Mouse (Mus musculus): ENCODE data around the gene Cct8. TPM values are rescaled to one million over a fixed set of nuclear protein-coding genes. Genes with fewer than 3 reads are reported as not detected.

Gene Cct8
- polyA plus RNA-seq, 1 experiment from 2014 or later: 474 TPM

GRCm38 (mm10) chr16:87445110-87445509 is 50.6 kb downstream of the Cct8 start:
- ATAC-seq (ENCODE audit: insufficient read depth) (no peak), DNase-seq (no peak)
- no peak for TF ChIP-seq CTCF (IDR thresholded peaks at IDR 0.05; ENCODE audit: low read depth)
- Histone ChIP-seq H3K9ac (no peak overlapping the region), H3K4me2 (no peak overlapping the region), H3K9me3 (ENCODE audit: low read depth, low read length) (no peaks in the 10 kb centered on the region), H3K4me1 (ENCODE audit: insufficient read depth) (no peaks in the 10 kb centered on the region), H3K36me3 (ENCODE audit: insufficient read depth) (no peaks in the 10 kb centered on the region), H3K27me3 (ENCODE audit: insufficient read depth, low read length) (no peaks in the 10 kb centered on the region), H3K4me3 (ENCODE audit: low read depth, low read length) (no peak overlapping the region), H3K27ac (ENCODE audit: low read depth) (no peak overlapping the region)

GRCm38 (mm10) chr16:87444071-87444470 is 51.6 kb downstream of the Cct8 start:
- DNase-seq (no peak), ATAC-seq (ENCODE audit: insufficient read depth) (no peak)
- no peak overlapping the region for H3K9ac ChIP-seq
- no peak overlapping the region for H3K27ac ChIP-seq (ENCODE audit: low read depth)
- TF ChIP-seq CTCF (IDR thresholded peaks at IDR 0.05; ENCODE audit: low read depth): no peak
- H3K4me3 ChIP-seq (ENCODE audit: low read depth, low read length): no peak overlapping the region
- no peaks in the 10 kb centered on the region for H3K36me3 ChIP-seq (ENCODE audit: insufficient read depth)
- no peaks in the 10 kb centered on the region for H3K9me3 ChIP-seq (ENCODE audit: low read depth, low read length)
- WGBS: 48% methylated on average over 1 of the region's 1 CpGs
- peaks cover 6% of the 10 kb centered on the region; the same call in 1 of the 2 replicates for H3K4me1 ChIP-seq (ENCODE audit: insufficient read depth)
- H3K27me3 ChIP-seq (ENCODE audit: insufficient read depth, low read length): no peaks in the 10 kb centered on the region
- H3K4me2 ChIP-seq: no peak overlapping the region

- H3K27me3 ChIP-seq (ENCODE audit: insufficient read depth, low read length): no peaks in the 10 kb centered on the region
- no peak overlapping the region for H3K4me3 ChIP-seq (ENCODE audit: low read depth, low read length)
- H3K4me1 ChIP-seq (ENCODE audit: insufficient read depth): peaks cover 6% of the 10 kb centered on the region; the same call in 1 of the 2 replicates
- TF ChIP-seq CTCF (IDR thresholded peaks at IDR 0.05; ENCODE audit: low read depth): no peak
- ATAC-seq (ENCODE audit: insufficient read depth): no peak
- no peak overlapping the region for H3K4me2 ChIP-seq
- H3K9ac ChIP-seq: no peak overlapping the region
- no peaks in the 10 kb centered on the region for H3K36me3 ChIP-seq (ENCODE audit: insufficient read depth)
- H3K27ac ChIP-seq (ENCODE audit: low read depth): no peak overlapping the region
- no peak for DNase-seq
- no peaks in the 10 kb centered on the region for H3K9me3 ChIP-seq (ENCODE audit: low read depth, low read length)
These were observed 52.4 kb downstream of the Cct8 start for GRCm38 (mm10) chr16:87443245-87443644.

- Histone ChIP-seq H3K27ac (ENCODE audit: low read depth) (no peak overlapping the region), H3K27me3 (ENCODE audit: insufficient read depth, low read length) (no peaks in the 10 kb centered on the region), H3K4me2 (no peak overlapping the region), H3K9ac (no peak overlapping the region), H3K9me3 (ENCODE audit: low read depth, low read length) (no peaks in the 10 kb centered on the region), H3K4me3 (ENCODE audit: low read depth, low read length) (no peak overlapping the region), H3K4me1 (ENCODE audit: insufficient read depth) (peaks cover 6% of the 10 kb centered on the region; the same call in 1 of the 2 replicates), H3K36me3 (ENCODE audit: insufficient read depth) (no peaks in the 10 kb centered on the region)
- TF ChIP-seq CTCF (IDR thresholded peaks at IDR 0.05; ENCODE audit: low read depth): no peak
- WGBS: 29% methylated on average over 5 of the region's 5 CpGs
- ATAC-seq (ENCODE audit: insufficient read depth): no peak
- peak; percentile 34 for DNase-seq
These were observed 53.4 kb downstream of the Cct8 start for GRCm38 (mm10) chr16:87442291-87442690.

GRCm38 (mm10) chr16:87441089-87441488 is 54.6 kb downstream of the Cct8 start:
- Histone ChIP-seq H3K4me1 (ENCODE audit: insufficient read depth) (peaks cover 6% of the 10 kb centered on the region; the same call in 1 of the 2 replicates), H3K36me3 (ENCODE audit: insufficient read depth) (no peaks in the 10 kb centered on the region), H3K4me3 (ENCODE audit: low read depth, low read length) (peak overlapping the region; percentile 75), H3K9ac (peak overlapping the region; percentile 72; the same call in 1 of the 2 replicates), H3K27me3 (ENCODE audit: insufficient read depth, low read length) (no peaks in the 10 kb centered on the region), H3K9me3 (ENCODE audit: low read depth, low read length) (no peaks in the 10 kb centered on the region), H3K27ac (ENCODE audit: low read depth) (no peak overlapping the region), H3K4me2 (peak overlapping the region; percentile 90)
- ATAC-seq (ENCODE audit: insufficient read depth) (no peak), DNase-seq (peak; percentile 22)
- WGBS: 21% methylated on average over 9 of the region's 9 CpGs
- TF ChIP-seq CTCF (IDR thresholded peaks at IDR 0.05; ENCODE audit: low read depth): peak; percentile 47

GRCm38 (mm10) chr16:87440184-87440686 is 55.4 kb downstream of the Cct8 start, which contains the start of gene Rwdd2b:
Gene Rwdd2b, minus strand, starts transcription at chr16:87440573.
- Histone ChIP-seq H3K36me3 (ENCODE audit: insufficient read depth) (no peaks in the 10 kb centered on the region), H3K27me3 (ENCODE audit: insufficient read depth, low read length) (no peaks in the 10 kb centered on the region), H3K4me3 (ENCODE audit: low read depth, low read length) (peak within 1 kb of the TSS; percentile 75), H3K4me1 (ENCODE audit: insufficient read depth) (peaks cover 6% of the 10 kb centered on the region; the same call in 1 of the 2 replicates), H3K9me3 (ENCODE audit: low read depth, low read length) (no peaks in the 10 kb centered on the region), H3K9ac (peak within 1 kb of the TSS; percentile 72), H3K4me2 (peak within 1 kb of the TSS; percentile 90), H3K27ac (ENCODE audit: low read depth) (peak within 1 kb of the TSS; percentile 88)
- ATAC-seq (ENCODE audit: insufficient read depth) (peak; percentile 95), DNase-seq (peak; percentile 98)
- TF ChIP-seq CTCF (IDR thresholded peaks at IDR 0.05; ENCODE audit: low read depth): no peak
- WGBS: under 1% methylated on average over 35 of the region's 38 CpGs

- H3K27me3 ChIP-seq (ENCODE audit: insufficient read depth, low read length): no peaks in the 10 kb centered on the region
- no peak for TF ChIP-seq CTCF (IDR thresholded peaks at IDR 0.05; ENCODE audit: low read depth)
- no peaks in the 10 kb centered on the region for H3K36me3 ChIP-seq (ENCODE audit: insufficient read depth)
- H3K9me3 ChIP-seq (ENCODE audit: low read depth, low read length): no peaks in the 10 kb centered on the region
- no peak overlapping the region for H3K27ac ChIP-seq (ENCODE audit: low read depth)
- no peak overlapping the region for H3K4me2 ChIP-seq
- no peak for ATAC-seq (ENCODE audit: insufficient read depth)
- peaks cover 6% of the 10 kb centered on the region; the same call in 1 of the 2 replicates for H3K4me1 ChIP-seq (ENCODE audit: insufficient read depth)
- no peak overlapping the region for H3K9ac ChIP-seq
- H3K4me3 ChIP-seq (ENCODE audit: low read depth, low read length): no peak overlapping the region
- WGBS: 89% methylated on average over 8 of the region's 8 CpGs
- DNase-seq: no peak
These were observed 57.0 kb downstream of the Cct8 start for GRCm38 (mm10) chr16:87438697-87439096.

Data from lung, embryonic 14.5 days (tissue).